ENCODE assay signal across 18 mouse cellular contexts in the genomic region with DNA sequence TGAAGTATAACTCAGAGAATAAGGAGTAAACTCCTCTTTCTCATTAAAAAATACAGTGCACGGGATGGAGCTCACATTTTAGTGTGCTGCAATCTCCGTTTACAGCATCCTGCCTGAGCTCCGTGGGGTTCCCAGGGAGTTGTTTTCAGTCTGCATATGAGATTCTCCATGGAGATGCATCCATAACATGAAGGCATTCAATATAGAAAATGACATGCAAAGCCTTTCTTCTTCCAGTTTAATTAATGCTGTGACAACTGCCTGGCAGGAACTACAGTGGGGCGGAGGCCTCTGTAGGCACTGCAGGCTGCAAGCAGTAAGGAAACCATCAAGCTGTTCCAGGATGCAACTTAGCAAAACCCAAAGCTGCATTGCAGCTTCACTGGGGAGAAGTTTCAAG.
DNase-seq lines count a peak whose midpoint lies in the region; ATAC-seq and TF ChIP-seq lines count a peak whose summit lies in the region.
"Had no signal": no experiment of that assay in that cellular context is flagged by ENCODE, and none has a peak within 500 bp of the region (broad histone marks: within the 10 kb centered on the region; RNA-seq: fewer than 3 reads in every experiment).

No protein-coding gene starts in this region.

- DNase-seq in frontal cortex, postnatal 36 days (ENCODE audit: low spot score in 2 of 2): no peak
- DNase-seq in brain, embryonic 14.5 days (ENCODE audit: low read depth): peak; percentile 83
- peak; percentile 68 for DNase-seq in midbrain, postnatal 0 days (ENCODE audit: low spot score)
- no peak for DNase-seq in MN1 (ENCODE audit: low spot score)
- DNase-seq in urinary bladder, adult 18-20 months (ENCODE audit: low spot score in 2 of 2): no peak
- DNase-seq: cerebellum, adult 9-10 months; gastrocnemius, postnatal 14 days; heart, adult 2 months; thymus, adult 18-20 months; thymus, postnatal 4 days had no signal

- no peak overlapping the region for H3K4me3 ChIP-seq in hindbrain, embryonic 13.5 days
- no peak overlapping the region for H3K4me3 ChIP-seq in midbrain, postnatal 0 days (ENCODE audit: low read depth, low read length)
- H3K4me3 ChIP-seq: heart, adult 2 months; lung, embryonic 15.5 days; stomach, embryonic 15.5 days had no signal

- no peaks in the 10 kb centered on the region for H3K36me3 ChIP-seq in hindbrain, embryonic 13.5 days
- H3K36me3 ChIP-seq in midbrain, postnatal 0 days (ENCODE audit: insufficient read depth, low read length): no peaks in the 10 kb centered on the region
- H3K36me3 ChIP-seq: lung, embryonic 15.5 days; stomach, embryonic 15.5 days had no signal

- H3K4me2 ChIP-seq in hindbrain, embryonic 13.5 days: no peak overlapping the region
- H3K4me2 ChIP-seq in midbrain, postnatal 0 days (ENCODE audit: low read depth, low read length, poor library complexity, severe bottlenecking): no peak overlapping the region
- H3K4me2 ChIP-seq: lung, embryonic 15.5 days; stomach, embryonic 15.5 days had no signal

- no peak overlapping the region for H3K9ac ChIP-seq in hindbrain, embryonic 13.5 days
- H3K9ac ChIP-seq in midbrain, postnatal 0 days (replicated peaks; ENCODE audit: low read length, poor library complexity, severe bottlenecking): no peak overlapping the region
- H3K9ac ChIP-seq: liver, embryonic 14.5 days; lung, embryonic 15.5 days; stomach, embryonic 15.5 days had no signal

- TF ChIP-seq POLR2A in brain, embryonic 14.5 days (IDR thresholded peaks at IDR 0.05; ENCODE audit: borderline replicate concordance, extremely low read depth, insufficient read depth, insufficient read length, poor library complexity, severe bottlenecking): no peak

- TF ChIP-seq CTCF in brain, embryonic 14.5 days (IDR thresholded peaks at IDR 0.05; ENCODE audit: borderline replicate concordance, extremely low read depth, insufficient read depth, insufficient read length): no peak
- no peak for TF ChIP-seq CTCF in midbrain, postnatal 0 days (IDR thresholded peaks at IDR 0.05)

- H3K27ac ChIP-seq in hindbrain, embryonic 13.5 days: no peak overlapping the region
- H3K27ac ChIP-seq in midbrain, postnatal 0 days (ENCODE audit: low read depth, low read length): no peak overlapping the region
- H3K27ac ChIP-seq: heart, adult 2 months; liver, embryonic 14.5 days; lung, embryonic 15.5 days; macrophage; stomach, embryonic 15.5 days had no signal

- H3K27me3 ChIP-seq in hindbrain, embryonic 13.5 days: no peaks in the 10 kb centered on the region
- H3K27me3 ChIP-seq in midbrain, postnatal 0 days (ENCODE audit: insufficient read depth, low read length): no peaks in the 10 kb centered on the region
- H3K27me3 ChIP-seq: CH12.LX; lung, embryonic 15.5 days; stomach, embryonic 15.5 days had no signal

- H3K9me3 ChIP-seq in hindbrain, embryonic 13.5 days: no peaks in the 10 kb centered on the region
- no peaks in the 10 kb centered on the region for H3K9me3 ChIP-seq in midbrain, postnatal 0 days (ENCODE audit: low read length)
- H3K9me3 ChIP-seq: lung, embryonic 15.5 days; stomach, embryonic 15.5 days had no signal

- 43% methylated on average over 4 of the region's 4 CpGs for WGBS in hindbrain, embryonic 13.5 days
- WGBS in midbrain, postnatal 0 days: 23% methylated on average over 4 of the region's 4 CpGs

- peaks cover 6% of the 10 kb centered on the region for H3K4me1 ChIP-seq in hindbrain, embryonic 13.5 days (replicated peaks)
- no peaks in the 10 kb centered on the region for H3K4me1 ChIP-seq in midbrain, postnatal 0 days (ENCODE audit: insufficient read depth, low read length)
- H3K4me1 ChIP-seq: lung, embryonic 15.5 days; stomach, embryonic 15.5 days had no signal

- peak; percentile 55 for ATAC-seq in frontal cortex, adult (ENCODE audit: low TSS enrichment)
- peak; percentile 68; the same call in 1 of the 2 replicates for ATAC-seq in hindbrain, embryonic 13.5 days (ENCODE audit: low FRiP score)
- no peak for ATAC-seq in midbrain, postnatal 0 days (ENCODE audit: low FRiP score)
- ATAC-seq: intestine, embryonic 16.5 days had no signal

Comparison
In these comparisons a context has a peak if more than half of its experiments do, and no peak if none do; other contexts are left out.
1. DNase-seq: peak in brain, embryonic 14.5 days (single experiment) and midbrain, postnatal 0 days (single experiment); none in frontal cortex, postnatal 36 days (0 of 2), MN1 (single experiment) and urinary bladder, adult 18-20 months (0 of 2).